ENCODE assay signal across 24 mouse cellular contexts in the genomic region with DNA sequence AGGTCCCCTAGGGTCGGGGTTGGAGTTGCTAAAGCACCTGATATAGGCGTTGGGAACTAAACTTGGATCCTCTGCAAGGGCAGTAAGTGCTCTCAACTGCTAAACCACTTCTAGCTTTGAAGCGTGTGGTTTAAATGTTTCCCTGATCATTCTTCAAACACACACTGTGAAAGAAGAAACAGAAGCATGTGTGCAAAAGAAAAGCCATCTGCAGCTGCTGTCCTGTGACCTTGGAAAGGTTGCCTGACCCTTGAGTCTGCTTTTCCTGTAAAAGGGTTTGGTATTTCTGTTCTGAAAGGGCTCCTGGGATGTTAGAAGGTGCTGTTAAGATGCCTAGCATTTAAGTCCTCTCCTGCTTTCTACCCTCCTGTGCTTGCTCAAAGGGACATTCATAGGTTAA.
"Had no signal": no experiment of that assay in that cellular context is flagged by ENCODE, and none has a peak within 500 bp of the region (broad histone marks: within the 10 kb centered on the region; RNA-seq: fewer than 3 reads in every experiment).

No protein-coding gene starts in this region.

- ATAC-seq: hindbrain, postnatal 0 days; intestine, embryonic 16.5 days; liver, embryonic 12.5 days; liver, postnatal 0 days had no signal

- H3K27ac ChIP-seq: heart, adult 2 months; hindbrain, embryonic 13.5 days; hindbrain, embryonic 15.5 days; hindbrain, postnatal 0 days; kidney, embryonic 15.5 days; kidney, postnatal 0 days; left cerebral cortex, adult 2 months; limb, embryonic 10.5 days; limb, embryonic 12.5 days; liver, embryonic 12.5 days; liver, embryonic 15.5 days had no signal

- H3K9ac ChIP-seq: heart, embryonic 12.5 days; hindbrain, embryonic 13.5 days; hindbrain, embryonic 15.5 days; kidney, embryonic 15.5 days; limb, embryonic 12.5 days; liver, embryonic 12.5 days; liver, embryonic 15.5 days; liver, postnatal 0 days had no signal

- DNase-seq: gastrocnemius, postnatal 14 days; gastrocnemius, postnatal 36 days; heart, adult 11 months; heart, adult 2 months; heart, postnatal 36 days; kidney, adult 11 months; kidney, adult 9 months; kidney, postnatal 14 days; kidney, postnatal 36 days; liver; liver, postnatal 0 days; lung, adult 2 months had no signal

- H3K4me2 ChIP-seq: heart, embryonic 12.5 days; hindbrain, embryonic 13.5 days; hindbrain, embryonic 15.5 days; kidney, embryonic 15.5 days; limb, embryonic 12.5 days; liver, embryonic 12.5 days; liver, embryonic 15.5 days had no signal

- H3K4me1 ChIP-seq: hindbrain, embryonic 13.5 days; limb, embryonic 10.5 days; limb, embryonic 12.5 days had no signal

- H3K4me3 ChIP-seq: heart, adult 2 months; heart, embryonic 12.5 days; hindbrain, embryonic 13.5 days; hindbrain, embryonic 15.5 days; kidney, embryonic 15.5 days; left cerebral cortex, adult 2 months; limb, embryonic 10.5 days; limb, embryonic 12.5 days; liver, embryonic 12.5 days; liver, embryonic 15.5 days had no signal

- H3K9me3 ChIP-seq: heart, embryonic 12.5 days; hindbrain, embryonic 13.5 days; hindbrain, embryonic 15.5 days; kidney, embryonic 15.5 days; limb, embryonic 10.5 days; limb, embryonic 12.5 days; liver, embryonic 12.5 days; liver, embryonic 15.5 days had no signal

- H3K36me3 ChIP-seq: hindbrain, embryonic 15.5 days had no signal

- H3K27me3 ChIP-seq: heart, embryonic 12.5 days; hindbrain, embryonic 13.5 days; hindbrain, embryonic 15.5 days; kidney, embryonic 15.5 days; limb, embryonic 12.5 days; liver, embryonic 12.5 days; liver, embryonic 15.5 days had no signal
